ENCODE assay signal across 29 mouse cellular contexts in the genomic region with DNA sequence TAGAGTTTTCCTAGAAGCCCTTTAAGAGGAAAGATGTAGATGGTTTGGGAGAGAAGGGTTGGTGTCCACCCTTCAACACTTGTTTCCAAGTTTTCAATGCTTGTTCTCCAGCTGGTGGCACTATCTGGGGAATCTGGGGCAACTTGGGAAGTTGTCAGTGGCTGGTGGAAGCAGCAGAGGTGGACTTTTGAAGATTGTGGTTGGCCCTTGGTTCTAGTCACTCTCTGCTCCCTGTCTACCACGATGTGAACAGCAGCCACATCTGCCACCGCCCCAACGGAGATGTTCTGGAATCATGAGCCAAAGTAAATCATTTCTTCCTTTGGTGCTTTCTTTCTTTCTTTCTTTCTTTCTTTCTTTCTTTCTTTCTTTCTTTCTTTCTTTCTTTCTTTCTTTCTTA.
DNase-seq lines count a peak whose midpoint lies in the region; ATAC-seq lines count a peak whose summit lies in the region.
"Had no signal": no experiment of that assay in that cellular context is flagged by ENCODE, and none has a peak within 500 bp of the region (broad histone marks: within the 10 kb centered on the region; RNA-seq: fewer than 3 reads in every experiment).

No protein-coding gene starts in this region.

- no peak overlapping the region for H3K9ac ChIP-seq in liver, embryonic 15.5 days
- H3K9ac ChIP-seq: embryonic facial prominence, embryonic 12.5 days; forebrain, embryonic 12.5 days; heart, embryonic 12.5 days; hindbrain, embryonic 14.5 days; neural tube, embryonic 12.5 days; stomach, embryonic 15.5 days had no signal

- no peaks in the 10 kb centered on the region for H3K9me3 ChIP-seq in liver, embryonic 15.5 days (replicated peaks)
- H3K9me3 ChIP-seq: embryonic facial prominence, embryonic 12.5 days; neural tube, embryonic 12.5 days; stomach, embryonic 15.5 days had no signal

- peak overlapping the region; percentile 91 for H3K27ac ChIP-seq in liver, embryonic 15.5 days (replicated peaks)
- H3K27ac ChIP-seq: embryonic facial prominence, embryonic 12.5 days; forebrain, embryonic 12.5 days; hindbrain, embryonic 14.5 days; macrophage; midbrain, embryonic 10.5 days; neural tube, embryonic 12.5 days; stomach, embryonic 15.5 days had no signal

- peaks cover 31% of the 10 kb centered on the region for H3K4me1 ChIP-seq in liver, embryonic 15.5 days (replicated peaks)
- H3K4me1 ChIP-seq: embryonic facial prominence, embryonic 12.5 days; forebrain, embryonic 12.5 days; heart, embryonic 12.5 days; midbrain, embryonic 10.5 days; neural tube, embryonic 12.5 days; stomach, embryonic 15.5 days had no signal

- DNase-seq in thymus, postnatal 4 days, result peak; percentile 4
- DNase-seq in thymus, postnatal 0 days (ENCODE audit: low spot score), result no peak
- DNase-seq in liver, result peak; percentile 23
- no peak for DNase-seq in cerebellum, adult 8-10 months
- DNase-seq in right cerebral cortex, postnatal 25 days, result no peak
- DNase-seq in lung, postnatal 10 days, result no peak
- DNase-seq: adrenal gland, adult 2 months; adrenal gland, postnatal 36 days; B cell, adult 2 months; cerebellum, adult 9-10 months; embryo, embryonic 11 days; gastrocnemius, postnatal 25 days; heart, adult 18-20 months; kidney, adult 9 months; kidney, postnatal 14 days; thymus, postnatal 36 days had no signal

- H3K4me2 ChIP-seq in liver, embryonic 15.5 days, result peak overlapping the region; percentile 23; the same call in 1 of the 2 replicates
- H3K4me2 ChIP-seq: embryonic facial prominence, embryonic 12.5 days; forebrain, embryonic 12.5 days; heart, embryonic 12.5 days; hindbrain, embryonic 14.5 days; neural tube, embryonic 12.5 days; stomach, embryonic 15.5 days had no signal

- WGBS in liver, embryonic 15.5 days (ENCODE audit: insufficient replicate concordance), result 68% methylated on average over 3 of the region's 3 CpGs

- ATAC-seq in liver, embryonic 15.5 days (ENCODE audit: insufficient read depth), result peak; percentile 30; the same call in 1 of the 2 replicates
- ATAC-seq: activated CD4-positive, CD25-positive, alpha-beta regulatory T cell, adult 4 months; intestine, postnatal 0 days; lung, postnatal 0 days; midbrain, embryonic 16.5 days had no signal

- no peak overlapping the region for H3K4me3 ChIP-seq in liver, embryonic 15.5 days (replicated peaks)
- H3K4me3 ChIP-seq: embryonic facial prominence, embryonic 12.5 days; forebrain, embryonic 12.5 days; heart, embryonic 12.5 days; midbrain, embryonic 10.5 days; neural tube, embryonic 12.5 days; stomach, embryonic 15.5 days had no signal

- H3K36me3 ChIP-seq in liver, embryonic 15.5 days (replicated peaks), result no peaks in the 10 kb centered on the region
- H3K36me3 ChIP-seq: embryonic facial prominence, embryonic 12.5 days; forebrain, embryonic 12.5 days; heart, embryonic 12.5 days; midbrain, embryonic 10.5 days; neural tube, embryonic 12.5 days; stomach, embryonic 15.5 days had no signal

- no peaks in the 10 kb centered on the region for H3K27me3 ChIP-seq in liver, embryonic 15.5 days
- H3K27me3 ChIP-seq: embryonic facial prominence, embryonic 12.5 days; forebrain, embryonic 12.5 days; heart, embryonic 12.5 days; neural tube, embryonic 12.5 days; stomach, embryonic 15.5 days had no signal

Comparison
In these comparisons a context has a peak if more than half of its experiments do, and no peak if none do; other contexts are left out.
1. DNase-seq: peak in thymus, postnatal 4 days (single experiment) and liver (single experiment); none in thymus, postnatal 0 days (single experiment), cerebellum, adult 8-10 months (single experiment), right cerebral cortex, postnatal 25 days (single experiment) and lung, postnatal 10 days (single experiment).